Mouse (Mus musculus) forebrain, embryonic 13.5 days (tissue): ENCODE results near the gene Rab27a. TPM values are rescaled to one million over a fixed set of nuclear protein-coding genes. Genes with fewer than 3 reads are reported as not detected.

Source experiments
- ATAC-seq: fragments of 200-750 bp; cut with Nextera tagmentation; 2 replicates; pipeline ENCODE4 v1.8.0; 2017
- H3K27ac ChIP-seq: fragments of 300-500 bp; sonication (generic); 2 replicates; pipeline ENCODE4 v1.5.1; 2015; ENCODE audit warnings: inconsistent platforms, mild to moderate bottlenecking, moderate library complexity
- H3K27me3 ChIP-seq: fragments of 300-500 bp; sonication (generic); 2 replicates; pipeline ENCODE4 v1.6.1; 2015; ENCODE audit warnings: mild to moderate bottlenecking, inconsistent platforms
- H3K36me3 ChIP-seq: fragments of 300-500 bp; sonication (generic); 2 replicates; pipeline ENCODE4 v1.6.1; 2015; ENCODE audit warnings: mild to moderate bottlenecking, inconsistent platforms; ENCODE audit not compliant: poor library complexity, severe bottlenecking
- H3K4me1 ChIP-seq: fragments of 300-500 bp; sonication (generic); 2 replicates; pipeline ENCODE4 v1.6.1; 2015; ENCODE audit warnings: inconsistent platforms
- H3K4me2 ChIP-seq: fragments of 300-500 bp; sonication (generic); 2 replicates; pipeline ENCODE4 v1.6.1; 2015; ENCODE audit warnings: inconsistent platforms, mild to moderate bottlenecking, moderate library complexity
- H3K4me3 ChIP-seq: fragments of 300-500 bp; sonication (generic); 2 replicates; pipeline ENCODE4 v1.5.1; 2015; ENCODE audit warnings: mild to moderate bottlenecking, inconsistent platforms
- H3K9ac ChIP-seq: fragments of 300-500 bp; sonication (generic); 2 replicates; pipeline ENCODE4 v1.6.1; 2015; ENCODE audit warnings: mild to moderate bottlenecking, inconsistent platforms
- H3K9me3 ChIP-seq: fragments of 300-500 bp; sonication (generic); replicated peaks from 2 replicates; pipeline ENCODE4 v1.6.1; 2016; ENCODE audit warnings: inconsistent platforms
- WGBS: fragments of 180-500 bp; shearing (Covaris S2); methylation state at CpG from one replicate; pipeline ENCODE4 v1.1.7; 2015; 5-methylcytosine and 5-hydroxymethylcytosine counted together
- polyA plus RNA-seq: library from polyadenylated mRNA; unstranded; fragments of >200 nt; fragmentation: Nextera tagmentation; extraction: Ambion mirVana; gene quantifications from 2 replicates; pipeline ENCODE4 v1.2.1, GENCODE M21; 2015

The Rab27a gene
- 0.96 and 1.2 TPM in 2 replicates for polyA plus RNA-seq

GRCm38 (mm10) chr9:73044146-73045079 lies at the start of gene Rab27a:
Rab27a (plus strand) TSS chr9:73044854.
- H3K36me3 ChIP-seq = no peaks in the 10 kb centered on the region
- peak; percentile 65 for ATAC-seq
- H3K27ac ChIP-seq = no peak within 1 kb of the TSS
- H3K4me2 ChIP-seq = peak within 1 kb of the TSS; percentile 83
- no peaks in the 10 kb centered on the region for H3K27me3 ChIP-seq
- 1% methylated on average over 41 of the region's 41 CpGs for WGBS
- H3K9ac ChIP-seq = peak within 1 kb of the TSS; percentile 71
- peaks cover 20% of the 10 kb centered on the region for H3K4me1 ChIP-seq
- peak within 1 kb of the TSS; percentile 44 for H3K4me3 ChIP-seq
- H3K9me3 ChIP-seq = no peaks in the 10 kb centered on the region

- H3K4me2 ChIP-seq = no peak overlapping the region
- ATAC-seq = no peak
- 0 out of 2 replicates have a peak, but pooled peaks cover 4% of the 10 kb centered on the region for H3K36me3 ChIP-seq
- no peaks in the 10 kb centered on the region for H3K9me3 ChIP-seq
- H3K27ac ChIP-seq = no peak overlapping the region
- no peak overlapping the region for H3K4me3 ChIP-seq
- H3K4me1 ChIP-seq = no peaks in the 10 kb centered on the region
- H3K27me3 ChIP-seq = no peaks in the 10 kb centered on the region
- H3K9ac ChIP-seq = no peak overlapping the region
Measured at GRCm38 (mm10) chr9:72996167-72996566, 48.5 kb upstream of the Rab27a start.

DNA sequence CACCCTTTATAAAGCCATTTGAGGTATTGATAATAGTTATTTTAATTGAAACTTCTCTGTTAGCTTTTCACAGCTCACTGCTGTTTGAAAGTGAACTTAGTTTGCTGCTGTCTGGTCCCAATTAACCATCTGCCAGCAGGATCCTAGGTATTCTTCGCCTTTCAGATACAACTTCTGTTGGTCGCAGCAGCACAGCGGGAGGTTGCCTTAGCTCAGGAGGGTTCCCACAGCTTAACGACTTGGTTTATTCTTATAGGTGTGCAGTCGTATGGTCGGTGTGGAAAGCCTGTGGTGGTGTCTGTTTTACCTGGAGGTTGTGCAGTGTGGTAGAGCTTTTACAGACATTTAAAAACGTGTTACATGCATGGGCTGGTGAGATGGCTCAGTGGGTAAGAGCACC lies 47.8 kb upstream of the Rab27a start:
- 49% methylated on average over 7 of the region's 7 CpGs for WGBS
- no peaks in the 10 kb centered on the region for H3K27me3 ChIP-seq
- no peak overlapping the region for H3K4me3 ChIP-seq
- H3K9ac ChIP-seq = no peak overlapping the region
- peaks cover 11% of the 10 kb centered on the region; the same call in 1 of the 2 replicates for H3K36me3 ChIP-seq
- H3K4me1 ChIP-seq = no peaks in the 10 kb centered on the region
- no peaks in the 10 kb centered on the region for H3K9me3 ChIP-seq
- no peak overlapping the region for H3K4me2 ChIP-seq
- H3K27ac ChIP-seq = no peak overlapping the region
- no peak for ATAC-seq

GRCm38 (mm10) chr9:73000487-73000886 lies 44.2 kb upstream of the Rab27a start:
- Histone ChIP-seq H3K9ac (no peak overlapping the region), H3K27me3 (no peaks in the 10 kb centered on the region), H3K27ac (no peak overlapping the region), H3K4me1 (no peaks in the 10 kb centered on the region), H3K36me3 (peaks cover 27% of the 10 kb centered on the region), H3K4me3 (no peak overlapping the region), H3K4me2 (no peak overlapping the region), H3K9me3 (no peaks in the 10 kb centered on the region)
- 66% methylated on average over 2 of the region's 2 CpGs for WGBS
- ATAC-seq = no peak

- Histone ChIP-seq H3K9ac (no peak overlapping the region), H3K4me1 (no peaks in the 10 kb centered on the region), H3K4me3 (no peak overlapping the region), H3K36me3 (peaks cover 36% of the 10 kb centered on the region), H3K4me2 (no peak overlapping the region), H3K27ac (no peak overlapping the region), H3K9me3 (no peaks in the 10 kb centered on the region), H3K27me3 (no peaks in the 10 kb centered on the region)
- 91% methylated on average over 13 of the region's 13 CpGs for WGBS
- ATAC-seq = no peak
Measured at GRCm38 (mm10) chr9:73001314-73002011, 43.2 kb upstream of the Rab27a start.

- WGBS = 65% methylated on average over 3 of the region's 3 CpGs
- H3K9me3 ChIP-seq = no peaks in the 10 kb centered on the region
- no peak for ATAC-seq
- no peak overlapping the region for H3K4me2 ChIP-seq
- no peak overlapping the region for H3K27ac ChIP-seq
- peaks cover 38% of the 10 kb centered on the region for H3K36me3 ChIP-seq
- H3K4me1 ChIP-seq = no peaks in the 10 kb centered on the region
- H3K9ac ChIP-seq = no peak overlapping the region
- no peaks in the 10 kb centered on the region for H3K27me3 ChIP-seq
- H3K4me3 ChIP-seq = no peak overlapping the region
Measured at GRCm38 (mm10) chr9:73002177-73002576, 42.5 kb upstream of the Rab27a start.

DNA sequence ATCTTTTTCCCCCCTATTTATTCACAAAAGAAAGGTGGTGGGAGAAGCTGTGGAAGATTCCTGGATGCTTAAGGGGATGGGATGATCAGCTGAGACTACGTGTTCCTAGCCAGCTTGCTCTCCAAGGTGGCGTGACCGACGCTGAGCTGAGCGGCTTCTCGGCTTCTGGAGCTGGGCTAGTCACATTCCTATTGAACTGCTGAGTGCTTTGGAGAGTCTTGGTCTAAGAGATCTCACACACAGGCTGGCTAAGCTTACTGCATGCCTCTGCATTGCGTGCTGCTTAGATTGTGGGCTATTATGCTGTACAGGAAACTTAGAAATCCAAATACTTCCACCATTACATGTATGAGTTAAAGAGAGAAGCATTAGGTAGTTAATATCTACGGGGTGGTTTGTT lies 40.6 kb upstream of the Rab27a start:
- H3K27ac ChIP-seq = no peak overlapping the region
- H3K9me3 ChIP-seq = no peaks in the 10 kb centered on the region
- no peak overlapping the region for H3K4me2 ChIP-seq
- H3K4me1 ChIP-seq = no peaks in the 10 kb centered on the region
- no peak overlapping the region for H3K4me3 ChIP-seq
- H3K27me3 ChIP-seq = no peaks in the 10 kb centered on the region
- no peak overlapping the region for H3K9ac ChIP-seq
- 88% methylated on average over 8 of the region's 8 CpGs for WGBS
- no peak for ATAC-seq
- H3K36me3 ChIP-seq = peaks cover 38% of the 10 kb centered on the region

- Histone ChIP-seq H3K27me3 (no peaks in the 10 kb centered on the region), H3K36me3 (peaks cover 41% of the 10 kb centered on the region), H3K9ac (no peak overlapping the region)
Measured at GRCm38 (mm10) chr9:73005106-73005505, 39.5 kb upstream of the Rab27a start.

GRCm38 (mm10) chr9:73006175-73006574 lies 38.5 kb upstream of the Rab27a start:
- Histone ChIP-seq H3K27me3 (no peaks in the 10 kb centered on the region), H3K4me1 (no peaks in the 10 kb centered on the region), H3K4me2 (no peak overlapping the region), H3K27ac (no peak overlapping the region), H3K4me3 (no peak overlapping the region), H3K9me3 (no peaks in the 10 kb centered on the region), H3K36me3 (peaks cover 46% of the 10 kb centered on the region), H3K9ac (no peak overlapping the region)
- no peak for ATAC-seq
- 100% methylated on average over 3 of the region's 3 CpGs for whole genome bisulfite sequencing

More at GRCm38 (mm10) chr9:73005106-73005505, 39.5 kb upstream of the Rab27a start:
- Histone ChIP-seq H3K4me1 (no peaks in the 10 kb centered on the region), H3K4me2 (no peak overlapping the region), H3K27ac (no peak overlapping the region), H3K4me3 (no peak overlapping the region), H3K9me3 (no peaks in the 10 kb centered on the region)
- ATAC-seq = no peak
- WGBS = 87% methylated on average over 6 of the region's 6 CpGs

- H3K9me3 ChIP-seq = no peaks in the 10 kb centered on the region
- H3K36me3 ChIP-seq = peaks cover 57% of the 10 kb centered on the region
- H3K4me2 ChIP-seq = no peak overlapping the region
- no peak overlapping the region for H3K4me3 ChIP-seq
- no peak overlapping the region for H3K9ac ChIP-seq
- ATAC-seq = no peak
- WGBS = 75% methylated on average over 3 of the region's 3 CpGs
- no peak overlapping the region for H3K27ac ChIP-seq
- no peaks in the 10 kb centered on the region for H3K4me1 ChIP-seq
- no peaks in the 10 kb centered on the region for H3K27me3 ChIP-seq
Measured at GRCm38 (mm10) chr9:73008384-73008783, 36.3 kb upstream of the Rab27a start.

GRCm38 (mm10) chr9:73012629-73013028 lies 32.0 kb upstream of the Rab27a start:
- Histone ChIP-seq H3K4me3 (no peak overlapping the region), H3K36me3 (peaks cover 71% of the 10 kb centered on the region), H3K9me3 (no peaks in the 10 kb centered on the region), H3K4me1 (no peaks in the 10 kb centered on the region), H3K27me3 (no peaks in the 10 kb centered on the region), H3K4me2 (no peak overlapping the region), H3K27ac (no peak overlapping the region), H3K9ac (no peak overlapping the region)
- no peak for ATAC-seq
- 89% methylated on average over 4 of the region's 4 CpGs for WGBS

DNA sequence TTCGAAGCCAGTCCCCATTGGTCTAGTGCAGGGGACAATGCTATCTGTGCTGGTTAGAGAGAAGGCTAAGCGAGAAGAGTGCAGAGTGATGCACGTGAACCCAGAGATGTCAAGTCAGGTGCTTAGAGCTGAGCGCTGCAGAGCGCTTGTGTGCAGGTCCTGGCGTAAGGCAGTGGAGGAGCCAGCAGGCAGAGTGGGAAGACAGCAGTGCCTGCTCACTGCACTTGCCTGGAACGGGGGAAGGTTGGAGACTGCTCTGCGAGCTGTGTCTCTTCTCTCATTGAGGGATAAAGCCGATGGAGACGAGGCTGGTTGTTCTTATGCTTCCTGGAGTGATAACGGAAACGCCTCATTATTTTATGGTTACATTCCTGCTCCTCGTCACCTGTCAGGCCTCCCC lies 29.9 kb upstream of the Rab27a start:
- H3K9ac ChIP-seq = no peak overlapping the region

More for the DNA sequence above, 29.9 kb upstream of the Rab27a start:
- H3K4me3 ChIP-seq = no peak overlapping the region
- no peak overlapping the region for H3K4me2 ChIP-seq
- H3K27me3 ChIP-seq = no peaks in the 10 kb centered on the region
- H3K9me3 ChIP-seq = no peaks in the 10 kb centered on the region
- H3K4me1 ChIP-seq = no peaks in the 10 kb centered on the region
- WGBS = 94% methylated on average over 13 of the region's 13 CpGs
- peaks cover 92% of the 10 kb centered on the region for H3K36me3 ChIP-seq
- ATAC-seq = no peak
- H3K27ac ChIP-seq = no peak overlapping the region
